Comparison of ENCODE assay signal across 15 mouse cellular contexts in the genomic region with DNA sequence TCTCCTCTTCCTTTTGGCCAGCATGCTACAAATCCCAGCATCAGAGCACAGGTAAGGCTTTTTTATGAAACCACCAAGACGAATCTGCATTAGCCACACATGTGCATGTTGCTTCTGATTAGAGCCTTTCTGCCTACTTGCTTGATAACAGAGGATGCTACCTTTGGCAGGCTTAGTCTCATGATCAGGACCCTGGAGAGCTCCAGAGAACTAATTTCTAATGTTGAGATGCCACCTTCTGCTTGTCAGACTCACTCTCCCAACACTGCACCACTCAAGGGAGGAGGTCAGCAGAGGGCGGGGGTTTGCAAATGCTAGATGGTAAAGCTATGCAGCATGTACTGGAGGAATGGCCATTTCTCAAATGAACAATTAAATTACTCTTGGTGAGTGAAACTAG.
A peak's percentile ranks its signal among the peaks of the same experiment; 100 is the strongest.
DNase-seq lines count a peak whose midpoint lies in the region; ATAC-seq and TF ChIP-seq lines count a peak whose summit lies in the region.
"Had no signal": no experiment of that assay in that cellular context is flagged by ENCODE, and none has a peak within 500 bp of the region (broad histone marks: within the 10 kb centered on the region; RNA-seq: fewer than 3 reads in every experiment).

No protein-coding gene starts in this region.

- no peak for ATAC-seq in hindbrain, embryonic 11.5 days (ENCODE audit: low FRiP score)

- TF ChIP-seq POLR2A in MEL (IDR thresholded peaks at IDR 0.05; ENCODE audit: control insufficient read depth in 1 of 2, insufficient read depth in 1 of 2, low read depth in 1 of 2, low read length in 2 of 2, poor library complexity in 1 of 2), result no peak

- H3K27me3 ChIP-seq in hindbrain, embryonic 11.5 days (ENCODE audit: control insufficient read depth, insufficient read depth, low read length), result no peaks in the 10 kb centered on the region
- no peaks in the 10 kb centered on the region for H3K27me3 ChIP-seq in hindbrain, embryonic 10.5 days (ENCODE audit: insufficient read depth, poor library complexity, severe bottlenecking)
- H3K27me3 ChIP-seq in MEL (ENCODE audit: control insufficient read depth in 1 of 2, insufficient read depth in 2 of 2, low read length in 2 of 2), result no peaks in the 10 kb centered on the region
- H3K27me3 ChIP-seq: limb, embryonic 13.5 days; neural tube, embryonic 13.5 days had no signal

- intact Hi-C loops in left cerebral cortex, postnatal 36 days (cut with DNase I), result no loop called here

- H3K4me2 ChIP-seq in hindbrain, embryonic 11.5 days (replicated peaks; ENCODE audit: low read depth, low read length), result no peak overlapping the region
- H3K4me2 ChIP-seq: limb, embryonic 13.5 days; neural tube, embryonic 13.5 days had no signal

- H3K9me3 ChIP-seq in hindbrain, embryonic 11.5 days (ENCODE audit: control insufficient read depth, low read length), result no peaks in the 10 kb centered on the region
- no peaks in the 10 kb centered on the region for H3K9me3 ChIP-seq in hindbrain, embryonic 10.5 days
- no peaks in the 10 kb centered on the region for H3K9me3 ChIP-seq in MEL (replicated peaks; ENCODE audit: insufficient read depth, low read length)
- H3K9me3 ChIP-seq: limb, embryonic 13.5 days; neural tube, embryonic 13.5 days had no signal

- H3K27ac ChIP-seq in hindbrain, embryonic 11.5 days (ENCODE audit: low read depth, low read length), result no peak overlapping the region
- H3K27ac ChIP-seq in hindbrain, embryonic 10.5 days, result no peak overlapping the region
- no peak overlapping the region for H3K27ac ChIP-seq in MEL (ENCODE audit: control insufficient read depth, low read depth, low read length)
- no peak overlapping the region for H3K27ac ChIP-seq in layer of hippocampus, adult 2 months
- H3K27ac ChIP-seq: limb, embryonic 13.5 days; neural tube, embryonic 13.5 days had no signal

- no peaks in the 10 kb centered on the region for H3K36me3 ChIP-seq in hindbrain, embryonic 11.5 days (ENCODE audit: control insufficient read depth, insufficient read depth, low read length)
- H3K36me3 ChIP-seq in hindbrain, embryonic 10.5 days, result no peaks in the 10 kb centered on the region
- no peaks in the 10 kb centered on the region for H3K36me3 ChIP-seq in MEL (ENCODE audit: control insufficient read depth in 1 of 2, insufficient read depth in 2 of 2, low read length in 2 of 2)
- H3K36me3 ChIP-seq: limb, embryonic 13.5 days; neural tube, embryonic 13.5 days had no signal

- DNase-seq in hindbrain, embryonic 11.5 days (ENCODE audit: low spot score), result peak; percentile 12
- no peak for DNase-seq in hindbrain, embryonic 10.5 days (ENCODE audit: low spot score)
- DNase-seq in 3T3-L1 (ENCODE audit: low read depth, low spot score), result peak; percentile 20
- peak; percentile 32 for DNase-seq in MEL (ENCODE audit: low read depth, low spot score)
- DNase-seq in embryo, embryonic 11.5 days (ENCODE audit: low read depth, low spot score), result peak; percentile 9
- DNase-seq in layer of hippocampus, adult 2 months (ENCODE audit: low spot score in 2 of 2), result no peak
- no peak for DNase-seq in left cerebral cortex, postnatal 36 days (ENCODE audit: low spot score in 2 of 2)
- DNase-seq: cerebellum, adult 8-10 months; heart, adult 11 months; kidney, adult 2 months; midbrain, embryonic 14.5 days; right cerebral cortex, postnatal 14 days; thymus, postnatal 36 days had no signal

- no peaks in the 10 kb centered on the region for H3K4me1 ChIP-seq in hindbrain, embryonic 11.5 days (replicated peaks; ENCODE audit: control insufficient read depth, insufficient read depth, low read length)
- H3K4me1 ChIP-seq in hindbrain, embryonic 10.5 days (replicated peaks), result no peaks in the 10 kb centered on the region
- H3K4me1 ChIP-seq in MEL (ENCODE audit: control insufficient read depth in 1 of 2, insufficient read depth in 2 of 2, low read length in 2 of 2), result no peaks in the 10 kb centered on the region
- H3K4me1 ChIP-seq: limb, embryonic 13.5 days; neural tube, embryonic 13.5 days had no signal

- TF ChIP-seq CTCF in MEL (IDR thresholded peaks at IDR 0.05 in 2 of 3, conservative IDR thresholded peaks at IDR 0.05 in 1 of 3; ENCODE audit: control insufficient read depth in 1 of 3, insufficient read depth in 1 of 3, low read depth in 2 of 3, low read length in 3 of 3, poor library complexity in 1 of 3, severe bottlenecking in 1 of 3), result no peak
- TF ChIP-seq CTCF in layer of hippocampus, adult 2 months (conservative IDR thresholded peaks at IDR 0.05), result no peak

- TF ChIP-seq RAD21 in MEL (IDR thresholded peaks at IDR 0.05; ENCODE audit: low read depth, low read length), result no peak; the same call in 1 of the 2 replicates

- H3K9ac ChIP-seq in hindbrain, embryonic 11.5 days (ENCODE audit: low read depth, low read length), result no peak overlapping the region
- H3K9ac ChIP-seq in MEL (ENCODE audit: control insufficient read depth, low read depth, low read length, poor library complexity, severe bottlenecking), result no peak overlapping the region
- H3K9ac ChIP-seq: limb, embryonic 13.5 days; neural tube, embryonic 13.5 days had no signal

- WGBS in hindbrain, embryonic 11.5 days, result 77% methylated on average over 2 of the region's 2 CpGs
- WGBS in hindbrain, embryonic 10.5 days, result 62% methylated on average over 2 of the region's 2 CpGs

- H3K79me2 ChIP-seq in MEL (ENCODE audit: control insufficient read depth, insufficient read depth, low read length, poor library complexity), result no peaks in the 10 kb centered on the region

- no peak for TF ChIP-seq EP300 in MEL (IDR thresholded peaks at IDR 0.05; ENCODE audit: low read depth in 1 of 2, low read length in 2 of 2)

- H3K4me3 ChIP-seq in hindbrain, embryonic 11.5 days (ENCODE audit: low read depth, low read length), result no peak overlapping the region
- no peak overlapping the region for H3K4me3 ChIP-seq in hindbrain, embryonic 10.5 days
- no peak overlapping the region for H3K4me3 ChIP-seq in MEL (ENCODE audit: control insufficient read depth in 1 of 2, insufficient read depth in 1 of 2, low read depth in 2 of 2, low read length in 2 of 2)
- no peak overlapping the region for H3K4me3 ChIP-seq in layer of hippocampus, adult 2 months
- H3K4me3 ChIP-seq: limb, embryonic 13.5 days; neural tube, embryonic 13.5 days had no signal

TF ChIP-seq in MEL, 35 proteins besides CTCF, POLR2A, EP300 and RAD21:
- no peak for TF ChIP-seq E2F4 (IDR thresholded peaks at IDR 0.05; ENCODE audit: borderline replicate concordance, low read depth, low read length)
- TF ChIP-seq RCOR1 (IDR thresholded peaks at IDR 0.05; ENCODE audit: low read depth, low read length), result no peak
- no peak for TF ChIP-seq GATA1 (IDR thresholded peaks at IDR 0.05; ENCODE audit: low read depth, low read length)
- no peak for TF ChIP-seq ZMIZ1 (IDR thresholded peaks at IDR 0.05; ENCODE audit: low read depth, low read length)
- TF ChIP-seq HCFC1 (IDR thresholded peaks at IDR 0.05; ENCODE audit: low read depth, low read length), result no peak
- no peak for TF ChIP-seq CHD2 (IDR thresholded peaks at IDR 0.05; ENCODE audit: low read length)
- TF ChIP-seq ZNF384 (IDR thresholded peaks at IDR 0.05; ENCODE audit: low read depth, low read length), result no peak
- no peak for TF ChIP-seq MEF2A (IDR thresholded peaks at IDR 0.05; ENCODE audit: extremely low read depth, insufficient replicate concordance, low read depth, low read length, poor library complexity, severe bottlenecking)
- no peak for TF ChIP-seq JUND (IDR thresholded peaks at IDR 0.05; ENCODE audit: low read depth, low read length)
- no peak for TF ChIP-seq ELF1 (IDR thresholded peaks at IDR 0.05; ENCODE audit: low read depth, low read length)
- no peak for TF ChIP-seq GABPA (IDR thresholded peaks at IDR 0.05; ENCODE audit: low read depth, low read length)
- no peak for TF ChIP-seq NRF1 (IDR thresholded peaks at IDR 0.05; ENCODE audit: insufficient read depth, low read depth, low read length, poor library complexity, severe bottlenecking)
- no peak for TF ChIP-seq MAFK (IDR thresholded peaks at IDR 0.05; ENCODE audit: borderline replicate concordance, low read depth, low read length)
- TF ChIP-seq SMC3 (IDR thresholded peaks at IDR 0.05; ENCODE audit: low read depth, low read length), result no peak
- no peak for TF ChIP-seq SIN3A (IDR thresholded peaks at IDR 0.05; ENCODE audit: low read length)

Comparison
In these comparisons a context has a peak if more than half of its experiments do, and no peak if none do; other contexts are left out.
1. DNase-seq: peak in hindbrain, embryonic 11.5 days (single experiment), 3T3-L1 (single experiment), MEL (single experiment) and embryo, embryonic 11.5 days (single experiment); none in hindbrain, embryonic 10.5 days (single experiment), layer of hippocampus, adult 2 months (0 of 2) and left cerebral cortex, postnatal 36 days (0 of 2).